Mouse (Mus musculus): ENCODE results near the gene Cdk1.

Cdk1 gene

GRCm38 (mm10) chr10:69305600-69305999 lies 47.1 kb downstream of the Cdk1 start:
- no peak for DNase-seq

GRCm38 (mm10) chr10:69304819-69305218 lies 47.9 kb downstream of the Cdk1 start:
- no peak for DNase-seq

GRCm38 (mm10) chr10:69302667-69303066 lies 50.1 kb downstream of the Cdk1 start:
- DNase-seq = no peak

GRCm38 (mm10) chr10:69299985-69300384 lies 52.8 kb downstream of the Cdk1 start:
- DNase-seq = no peak

GRCm38 (mm10) chr10:69295919-69296318 lies 56.8 kb downstream of the Cdk1 start:
- DNase-seq = no peak

- DNase-seq = no peak
Observed at GRCm38 (mm10) chr10:69290736-69291135, 62.0 kb downstream of the Cdk1 start.

- DNase-seq = no peak
Observed at GRCm38 (mm10) chr10:69288720-69289119, 64.0 kb downstream of the Cdk1 start.

GRCm38 (mm10) chr10:69288086-69288485 lies 64.7 kb downstream of the Cdk1 start:
- no peak for DNase-seq

- DNase-seq = no peak
Observed at GRCm38 (mm10) chr10:69286939-69287338, 65.8 kb downstream of the Cdk1 start.

Measured in thymus, postnatal 36 days (tissue).